Mouse (Mus musculus): Measurements from ENCODE around the gene Fignl1. TPM values are rescaled to one million over a fixed set of nuclear protein-coding genes. Genes with fewer than 3 reads are reported as not detected.

Fignl1 gene
- total RNA-seq, 2 experiments from 2014 or later: 18.7 to 19.9 TPM

DNA sequence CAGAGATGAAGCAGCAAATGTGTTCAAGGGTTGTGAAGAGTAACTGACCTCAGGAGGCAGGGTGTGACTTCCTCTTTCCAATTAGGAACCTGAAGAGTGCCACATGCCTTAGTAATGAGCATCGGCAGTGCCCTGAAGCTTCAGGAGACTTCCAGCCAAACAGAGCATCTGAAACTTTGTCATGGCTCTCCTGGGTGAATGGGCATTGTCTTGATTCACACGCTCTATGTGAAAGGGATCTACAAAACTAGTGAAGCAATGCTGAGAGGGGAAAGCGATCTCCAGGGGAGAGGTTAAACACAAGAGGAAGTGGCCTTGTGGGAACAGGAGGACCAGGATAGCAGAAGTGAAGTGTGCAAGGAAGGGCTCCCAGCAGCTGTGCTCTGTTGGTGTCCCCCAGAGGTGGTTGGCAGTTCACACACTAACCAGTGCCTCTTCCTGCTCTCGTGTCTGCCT lies 45.5 kb downstream of the Fignl1 start:
- DNase-seq: no peak

DNA sequence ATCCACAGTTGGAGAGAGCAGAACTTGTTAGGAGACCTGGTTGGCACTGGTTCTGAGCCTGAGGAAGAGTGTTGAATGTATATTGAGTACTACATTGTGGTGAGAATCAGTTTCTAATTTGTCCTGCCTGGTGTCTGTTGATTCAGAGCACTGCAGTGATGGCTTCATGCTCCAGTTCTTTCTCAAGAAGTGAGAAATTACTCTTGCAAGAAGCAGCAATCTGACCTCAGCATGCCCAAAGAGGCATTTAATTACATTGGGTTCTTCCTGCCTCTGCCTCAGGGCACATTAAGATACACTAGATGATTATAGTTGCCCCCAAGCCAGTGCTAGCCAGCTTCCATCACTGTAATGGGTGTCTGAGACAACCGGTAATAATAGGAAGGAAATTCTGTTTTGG lies 49.9 kb downstream of the Fignl1 start:
- DNase-seq: no peak

DNA sequence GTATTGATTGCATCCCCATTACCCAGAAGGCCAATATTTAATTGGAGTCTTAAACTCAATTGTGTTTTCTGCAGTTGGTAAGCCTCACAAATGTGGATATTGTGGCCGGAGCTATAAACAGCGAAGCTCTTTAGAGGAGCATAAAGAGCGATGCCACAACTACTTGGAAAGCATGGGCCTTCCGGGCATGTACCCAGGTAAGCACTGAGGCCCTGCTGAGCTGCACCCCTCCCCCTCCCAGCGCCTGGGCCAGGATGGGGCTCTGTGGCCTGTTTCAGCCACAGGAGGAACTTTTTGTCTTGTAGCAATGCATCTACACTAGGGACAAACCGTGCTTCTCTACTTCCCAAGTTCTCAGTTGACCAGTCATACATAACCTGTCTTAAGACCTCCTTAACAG lies 50.6 kb downstream of the Fignl1 start:
- no peak for DNase-seq

DNA sequence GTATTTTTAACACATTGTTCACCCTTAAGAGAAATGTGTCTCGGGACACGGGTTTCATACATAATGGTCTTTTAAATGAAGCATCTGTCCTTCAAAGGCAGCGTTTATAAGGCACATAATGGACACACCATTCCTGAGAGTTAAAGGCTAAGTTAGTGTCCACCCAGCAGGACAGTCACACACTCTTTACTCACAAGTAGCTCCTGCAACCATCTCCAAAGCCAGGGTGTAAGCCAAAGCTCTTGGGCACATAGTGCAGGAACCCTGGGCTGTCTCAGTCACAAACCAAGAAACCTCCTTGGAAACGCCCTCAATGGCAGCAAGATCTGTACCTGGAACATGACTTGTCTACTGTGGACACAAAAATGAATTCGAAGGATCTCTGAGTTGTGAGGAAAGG lies 55.9 kb downstream of the Fignl1 start:
- DNase-seq: no peak

DNA sequence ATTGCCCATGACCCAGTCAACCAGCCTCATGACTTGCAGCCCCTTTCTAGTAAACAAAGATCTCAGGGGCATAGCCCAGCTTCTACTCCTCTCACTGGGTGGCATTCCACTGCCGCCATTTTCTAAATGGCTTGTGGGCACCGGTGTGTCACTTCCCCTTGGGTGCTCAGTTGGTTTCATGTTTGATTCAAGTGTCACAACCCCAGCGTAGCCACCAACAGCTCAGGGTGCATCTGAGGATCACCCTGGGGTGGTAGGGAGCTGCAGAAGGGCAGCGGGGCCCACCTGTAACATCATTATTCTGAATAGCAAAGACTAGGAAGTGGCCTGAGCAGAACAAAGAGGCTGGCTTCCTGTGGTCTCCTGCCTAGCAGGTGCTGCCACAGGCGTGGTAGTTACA lies 57.7 kb downstream of the Fignl1 start:
- no peak for DNase-seq

DNA sequence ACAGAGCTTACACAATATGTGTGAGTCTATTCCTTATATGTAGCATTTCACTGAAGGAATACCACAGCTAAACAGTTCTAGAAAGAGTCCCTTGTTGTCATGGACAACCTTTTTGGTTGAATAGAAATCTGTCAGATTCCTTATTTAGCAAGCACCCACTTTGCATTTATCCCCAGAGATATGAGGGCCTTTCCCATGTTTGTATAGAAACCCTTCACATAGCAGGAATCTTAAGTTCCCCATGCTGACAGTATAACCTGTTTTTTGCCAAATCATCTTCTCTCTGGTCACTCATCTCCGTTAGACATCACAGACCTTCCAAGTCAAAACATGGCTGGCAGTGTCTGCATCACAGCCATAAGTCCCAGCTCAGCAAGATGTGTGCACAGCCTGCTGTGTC lies 64.5 kb downstream of the Fignl1 start:
- DNase-seq: no peak

DNA sequence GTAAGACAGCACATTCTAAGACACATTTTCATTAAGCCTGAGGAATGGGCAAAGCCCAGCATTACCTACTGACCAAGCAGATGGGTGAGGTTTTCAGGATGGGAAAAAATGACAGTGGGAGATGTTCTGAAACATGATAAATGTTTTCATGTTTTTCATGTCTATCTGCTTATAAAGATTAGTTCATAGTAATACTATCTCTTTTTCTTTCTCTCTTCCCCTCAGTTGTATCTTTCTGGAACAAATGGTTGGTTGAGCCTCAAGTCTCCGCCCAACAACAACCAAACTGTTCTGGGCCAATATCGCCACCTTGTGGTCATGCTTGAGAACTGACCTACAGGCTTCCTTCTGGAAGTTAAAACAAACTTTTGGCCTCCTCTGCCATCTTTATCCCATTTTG lies 66.1 kb downstream of the Fignl1 start:
- peak; percentile 51 for DNase-seq

DNA sequence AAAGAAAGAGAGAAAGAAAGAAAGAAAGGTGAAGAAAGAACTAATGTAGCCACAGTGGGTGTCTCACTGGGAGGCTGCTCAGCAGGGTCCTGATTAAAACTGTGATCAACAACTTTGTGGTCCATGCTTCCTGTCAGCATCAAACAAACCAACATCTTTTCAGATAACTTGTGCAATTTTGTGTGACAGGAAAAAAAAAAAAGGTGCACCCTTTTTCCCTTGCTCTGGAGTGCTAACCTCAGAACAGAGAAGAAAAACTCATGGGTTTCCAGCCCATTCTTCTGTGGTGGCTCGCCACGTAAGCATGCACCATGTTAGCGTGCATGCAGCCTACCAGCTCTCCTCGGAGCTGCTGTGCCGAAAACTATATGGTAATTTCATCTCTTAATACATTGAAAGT lies 67.2 kb downstream of the Fignl1 start:
- no peak for DNase-seq

DNA sequence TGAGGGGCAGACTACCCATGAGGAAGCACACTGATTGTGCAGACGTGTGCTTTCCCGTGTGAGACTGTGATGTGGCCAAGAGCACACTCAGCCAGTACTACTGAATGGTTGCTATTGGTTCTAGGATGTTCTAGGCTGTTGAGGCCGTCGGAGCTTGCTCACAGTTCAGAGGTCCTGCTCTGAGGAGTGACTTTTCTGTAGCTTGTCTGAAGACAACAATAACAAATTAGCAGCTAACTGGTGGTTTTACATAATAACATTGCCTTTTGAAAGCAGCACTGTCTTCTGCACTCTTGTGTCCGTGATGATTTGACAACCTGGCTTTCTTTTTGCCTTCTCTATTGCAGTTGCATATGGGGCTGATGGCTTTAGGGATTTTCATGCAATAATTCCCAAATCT lies 68.2 kb downstream of the Fignl1 start:
- no peak for DNase-seq

DNA sequence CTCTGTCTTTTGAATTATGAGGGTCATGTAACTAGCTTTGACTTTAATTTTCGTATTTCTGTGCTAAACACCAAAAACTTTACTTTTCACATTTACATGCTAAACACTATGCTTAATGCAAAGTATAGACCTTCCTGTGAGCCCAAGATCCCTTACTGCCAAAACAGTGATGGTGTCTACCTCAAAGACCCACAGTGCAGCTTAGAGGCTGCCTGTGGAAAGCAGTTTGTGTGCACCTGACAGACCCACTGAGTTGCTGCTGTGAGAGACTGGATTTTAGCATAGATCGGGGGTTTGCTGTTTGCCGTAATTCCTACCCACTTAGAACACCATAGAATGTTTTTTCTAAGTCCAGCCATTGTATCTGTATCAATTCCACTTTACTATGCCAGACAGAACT lies 69.7 kb downstream of the Fignl1 start:
- DNase-seq: no peak

DNA sequence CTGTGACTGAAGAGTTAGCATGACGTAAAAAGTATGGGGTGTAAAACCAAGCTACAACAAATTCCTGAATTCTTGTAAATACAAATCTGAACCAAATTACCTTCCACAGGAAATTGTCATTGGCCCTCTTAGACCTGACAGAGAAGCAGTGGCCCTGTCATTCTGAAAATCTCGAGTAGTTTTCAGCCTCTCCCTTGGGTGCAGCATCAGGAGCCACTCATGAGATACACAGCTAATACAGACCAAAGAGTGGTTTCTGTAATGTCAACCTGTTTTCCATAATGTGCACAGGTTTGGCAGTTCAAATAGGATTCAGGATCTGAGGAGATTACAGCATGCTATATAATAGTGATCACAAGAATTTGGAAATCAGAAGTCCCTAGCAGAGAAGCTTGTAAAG lies 71.2 kb downstream of the Fignl1 start:
- DNase-seq: no peak

Other genes with a start within 250 kb of the Fignl1 start
- not detected for gene 4930512M02Rik, start 181.1 kb downstream of the Fignl1 start, total RNA-seq (2021)
- gene Ikzf1, start 124.0 kb downstream of the Fignl1 start, total RNA-seq (2021): 1 to 10 TPM; 1.7 to 1.8 TPM
- gene Ddc, start 89.2 kb upstream of the Fignl1 start, total RNA-seq (2021): 10 to 100 TPM; 44.6 to 51.4 TPM
- gene Grb10, start 229.7 kb upstream of the Fignl1 start, total RNA-seq (2021): 100 to 1,000 TPM; 356 to 401 TPM

Data from heart, postnatal 4 days (tissue).